Mouse (Mus musculus): ENCODE results near the gene Atf6b. TPM values are rescaled to one million over a fixed set of nuclear protein-coding genes. Genes with fewer than 3 reads are reported as not detected.

Atf6b gene
- total and polyA plus RNA-seq, 3 experiments, result 45.3 to 101 TPM; not detected in 1

GRCm38 (mm10) chr17:34684253-34684893 is 37.4 kb downstream of the Atf6b start:
- Histone ChIP-seq H3K79me2 (ENCODE audit: control insufficient read depth, insufficient read depth, low read length, poor library complexity) (no peaks in the 10 kb centered on the region), H3K4me1 (ENCODE audit: control insufficient read depth in 1 of 2, insufficient read depth in 2 of 2, low read length in 2 of 2) (no peaks in the 10 kb centered on the region; a peak in 1 of 4 replicates), H3K27ac (ENCODE audit: control insufficient read depth, low read depth, low read length) (no peak overlapping the region), H3K9ac (ENCODE audit: control insufficient read depth, low read depth, low read length, poor library complexity, severe bottlenecking) (no peak overlapping the region), H3K4me3 (ENCODE audit: control insufficient read depth in 1 of 2, insufficient read depth in 1 of 2, low read depth in 2 of 2, low read length in 2 of 2) (no peak overlapping the region), H3K27me3 (ENCODE audit: control insufficient read depth in 1 of 2, insufficient read depth in 2 of 2, low read length in 2 of 2) (no peaks in the 10 kb centered on the region), H3K36me3 (ENCODE audit: control insufficient read depth in 1 of 2, insufficient read depth in 2 of 2, low read length in 2 of 2) (no peaks in the 10 kb centered on the region), H3K9me3 (replicated peaks; ENCODE audit: insufficient read depth, low read length) (no peaks in the 10 kb centered on the region)
- peak; percentile 11 for DNase-seq (ENCODE audit: low read depth, low spot score)
- TF ChIP-seq MAZ (IDR thresholded peaks at IDR 0.05; ENCODE audit: low read depth, low read length) (no peak), RAD21 (IDR thresholded peaks at IDR 0.05; ENCODE audit: low read depth, low read length) (no peak), POLR2A (IDR thresholded peaks at IDR 0.05; ENCODE audit: control insufficient read depth in 1 of 2, insufficient read depth in 1 of 2, low read depth in 1 of 2, low read length in 2 of 2, poor library complexity in 1 of 2) (no peak), MYC (IDR thresholded peaks at IDR 0.05; ENCODE audit: low read depth, low read length) (no peak), POLR2AphosphoS2 (IDR thresholded peaks at IDR 0.05; ENCODE audit: low read length) (no peak), KAT2A (conservative IDR thresholded peaks at IDR 0.05; ENCODE audit: low read depth, low read length) (no peak), USF1 (IDR thresholded peaks at IDR 0.05; ENCODE audit: low read depth, low read length) (no peak), BHLHE40 (IDR thresholded peaks at IDR 0.05; ENCODE audit: borderline replicate concordance, low read depth, low read length) (no peak), UBTF (IDR thresholded peaks at IDR 0.05; ENCODE audit: borderline replicate concordance, insufficient read depth, low read depth, low read length) (no peak), MYB (IDR thresholded peaks at IDR 0.05; ENCODE audit: low read depth, low read length) (no peak), GABPA (IDR thresholded peaks at IDR 0.05; ENCODE audit: low read depth, low read length) (no peak)

GRCm38 (mm10) chr17:34685120-34686110 is 38.5 kb downstream of the Atf6b start:
- Histone ChIP-seq H3K36me3 (ENCODE audit: control insufficient read depth in 1 of 2, insufficient read depth in 2 of 2, low read length in 2 of 2) (no peaks in the 10 kb centered on the region), H3K4me1 (ENCODE audit: control insufficient read depth in 1 of 2, insufficient read depth in 2 of 2, low read length in 2 of 2) (no peaks in the 10 kb centered on the region; a peak in 1 of 4 replicates), H3K4me3 (ENCODE audit: control insufficient read depth in 1 of 2, insufficient read depth in 1 of 2, low read depth in 2 of 2, low read length in 2 of 2) (no peak overlapping the region), H3K9me3 (replicated peaks; ENCODE audit: insufficient read depth, low read length) (no peaks in the 10 kb centered on the region), H3K27ac (ENCODE audit: control insufficient read depth, low read depth, low read length) (no peak overlapping the region), H3K27me3 (ENCODE audit: control insufficient read depth in 1 of 2, insufficient read depth in 2 of 2, low read length in 2 of 2) (no peaks in the 10 kb centered on the region), H3K79me2 (ENCODE audit: control insufficient read depth, insufficient read depth, low read length, poor library complexity) (no peaks in the 10 kb centered on the region), H3K9ac (ENCODE audit: control insufficient read depth, low read depth, low read length, poor library complexity, severe bottlenecking) (no peak overlapping the region)
- TF ChIP-seq TAL1 (IDR thresholded peaks at IDR 0.05; ENCODE audit: low read length) (no peak), UBTF (IDR thresholded peaks at IDR 0.05; ENCODE audit: borderline replicate concordance, insufficient read depth, low read depth, low read length) (no peak), RCOR1 (IDR thresholded peaks at IDR 0.05; ENCODE audit: low read depth, low read length) (no peak), TCF12 (IDR thresholded peaks at IDR 0.05; ENCODE audit: low read depth, low read length) (no peak), CHD1 (IDR thresholded peaks at IDR 0.05; ENCODE audit: low read depth, low read length) (no peak), SMC3 (IDR thresholded peaks at IDR 0.05; ENCODE audit: low read depth, low read length) (no peak), GATA1 (IDR thresholded peaks at IDR 0.05; ENCODE audit: low read depth, low read length) (no peak), MAZ (IDR thresholded peaks at IDR 0.05; ENCODE audit: low read depth, low read length) (no peak), NRF1 (IDR thresholded peaks at IDR 0.05; ENCODE audit: insufficient read depth, low read depth, low read length, poor library complexity, severe bottlenecking) (no peak), POLR2AphosphoS5 (IDR thresholded peaks at IDR 0.05; ENCODE audit: borderline replicate concordance, low read depth, low read length) (no peak), JUND (IDR thresholded peaks at IDR 0.05; ENCODE audit: low read depth, low read length) (no peak), MYC (IDR thresholded peaks at IDR 0.05; ENCODE audit: low read depth, low read length) (no peak), ZNF384 (IDR thresholded peaks at IDR 0.05; ENCODE audit: low read depth, low read length) (no peak), ETS1 (IDR thresholded peaks at IDR 0.05; ENCODE audit: low read depth, low read length) (no peak), ZC3H11A (IDR thresholded peaks at IDR 0.05; ENCODE audit: low read depth, low read length) (no peak)
- peak; percentile 11 for DNase-seq (ENCODE audit: low read depth, low spot score)

Data from MEL (cell line).